Mouse (Mus musculus) B cell, adult (primary cell): ENCODE results near the gene Plau. TPM values are rescaled to one million over a fixed set of nuclear protein-coding genes. Genes with fewer than 3 reads are reported as not detected.

Experiments
- total RNA-seq: library from RNA; stranded (reverse); gene quantifications from 4 replicates; pipeline ENCODE4 v1.2.4, GENCODE M21; 2023; ENCODE audit not compliant: inconsistent age

The Plau gene
- total RNA-seq = 1.4 to 2.9 TPM (median 2.0 TPM) in 4 replicates

GRCm38 (mm10) chr14:20836171-20836904 is at the start of gene Plau:
TSS of gene Plau (plus strand) at chr14:20836660.

GRCm38 (mm10) chr14:20793758-20794531 is 42.5 kb upstream of the Plau start, which contains the start of gene Camk2g:
TSS of gene Camk2g (minus strand) at chr14:20794088.

Other genes with a start within 250 kb of the Plau start
- 4.1 to 6.9 TPM (median 4.3 TPM) in 4 replicates for gene Usp54, start 195.6 kb upstream of the Plau start, total RNA-seq
- not detected in 4 replicates for gene Myoz1, start 180.1 kb upstream of the Plau start, total RNA-seq
- 0.16 to 0.18 TPM in 2 of 4 replicates, not detected in the others for gene Synpo2l, start 168.3 kb upstream of the Plau start, total RNA-seq
- gene Sec24c, start 162.4 kb upstream of the Plau start, total RNA-seq = 229 to 252 TPM (median 238 TPM) in 4 replicates
- 6.0 to 8.5 TPM (median 7.1 TPM) in 4 replicates for gene Fut11, start 141.7 kb upstream of the Plau start, total RNA-seq
- 30.7 to 45.8 TPM (median 37.1 TPM) in 4 replicates for gene Chchd1, start 133.7 kb upstream of the Plau start, total RNA-seq
- 193 to 211 TPM (median 204 TPM) in 4 replicates for gene Zswim8, start 129.1 kb upstream of the Plau start, total RNA-seq
- gene Ndst2, start 102.1 kb upstream of the Plau start, total RNA-seq = 43.6 to 64.0 TPM (median 51.3 TPM) in 4 replicates
- gene Camk2g, start 42.6 kb upstream of the Plau start, total RNA-seq = 17.5 to 27.2 TPM (median 21.8 TPM) in 4 replicates
- 20.7 to 22.3 TPM (median 21.9 TPM) in 4 replicates for gene Vcl, start 92.7 kb downstream of the Plau start, total RNA-seq
- 43.3 to 57.2 TPM (median 47.2 TPM) in 4 replicates for gene Ap3m1, start 215.8 kb downstream of the Plau start, total RNA-seq
- gene Adk, start 215.9 kb downstream of the Plau start, total RNA-seq = 12.5 to 17.6 TPM (median 15.7 TPM) in 4 replicates